Mouse (Mus musculus) heart, embryonic 12.5 days (tissue): ENCODE results near the gene Ccdc152. TPM values are rescaled to one million over a fixed set of nuclear protein-coding genes. Genes with fewer than 3 reads are reported as not detected.

Source experiments
- polyA plus RNA-seq: library from polyadenylated mRNA; unstranded; fragments of >200 nt; fragmentation: Nextera tagmentation; extraction: Ambion mirVana; gene quantifications from 2 replicates; pipeline ENCODE4 v1.2.1, GENCODE M21; 2016

The Ccdc152 gene
- polyA plus RNA-seq, 1 experiment from 2014 or later, result 0.14 TPM

Other genes starting within 250 kb of the Ccdc152 start
- gene Selenop, start 35.0 kb downstream of the Ccdc152 start, polyA plus RNA-seq, result 84.6 and 90.9 TPM in 2 replicates